Mouse (Mus musculus): Measurements from ENCODE around the gene Hfe.
"Not testable (repeated sequence)": the region's sequence is repeated elsewhere in the genome, so short reads cannot be mapped to it uniquely, and the experiment has no call there.

The Hfe gene

DNA sequence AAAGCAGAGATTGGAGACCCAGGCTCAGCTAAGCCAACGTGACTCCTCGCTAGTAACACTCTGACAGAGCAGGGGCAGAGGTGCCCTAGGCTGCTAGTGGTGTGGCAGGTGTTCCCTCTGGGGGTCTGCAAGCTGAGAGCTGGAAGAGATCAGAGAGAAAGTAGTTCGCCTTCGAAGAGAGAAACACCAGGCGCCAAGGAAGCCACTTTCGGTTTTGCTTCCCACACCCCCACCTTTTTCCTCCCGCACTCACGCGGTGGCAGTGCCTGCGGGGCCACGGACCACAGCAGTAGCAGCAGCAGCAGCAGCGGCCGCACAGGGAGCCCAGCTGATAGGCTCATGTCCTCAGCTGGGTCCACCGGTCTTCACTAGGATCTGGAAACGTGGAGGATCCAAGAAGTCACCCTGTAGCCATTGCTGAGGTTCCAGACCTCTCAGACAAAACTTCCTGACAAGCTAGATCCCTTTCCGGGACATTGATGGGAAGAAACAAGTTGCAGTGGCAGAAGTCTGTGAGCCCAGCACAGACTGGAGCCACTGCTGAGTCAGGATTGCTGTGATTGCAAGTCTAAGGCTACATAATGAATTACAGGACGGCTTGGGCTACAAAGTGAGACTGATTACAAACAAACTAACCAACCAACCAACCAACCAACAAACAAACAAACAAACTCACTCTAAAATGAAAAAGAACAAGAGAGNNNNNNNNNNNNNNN is at the start of gene Hfe:
Hfe (minus strand) TSS at position 481 of the 716 bp plus-strand sequence.
- no peak for DNase-seq (ENCODE audit: low read depth)

- no peak for DNase-seq (ENCODE audit: low read depth)
These were observed 49.2 kb upstream of the Hfe start for GRCm38 (mm10) chr13:23759916-23760239.

DNA sequence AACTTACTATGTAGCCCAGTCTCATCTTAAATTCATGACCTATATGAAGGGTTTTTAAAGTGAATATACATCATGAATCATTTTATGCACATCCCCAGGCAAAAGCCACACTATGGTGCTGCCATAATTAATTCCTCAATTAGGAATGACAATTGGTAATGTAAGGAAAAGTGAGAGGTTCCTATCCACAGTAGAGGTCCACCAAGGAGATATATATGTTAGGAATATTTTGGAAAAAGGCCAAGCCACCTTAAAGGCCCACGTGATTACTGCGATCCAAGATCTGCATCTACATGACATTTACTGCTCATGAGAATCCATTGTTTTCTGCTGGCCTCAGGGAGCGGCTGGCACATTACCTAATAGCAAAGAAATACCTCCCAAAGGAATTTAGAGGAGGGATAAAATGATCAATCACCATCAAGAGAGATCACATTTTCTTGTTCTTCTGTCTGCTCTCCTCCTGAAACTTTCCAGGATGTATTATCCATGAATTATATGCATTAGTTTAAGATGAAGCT is 48.7 kb upstream of the Hfe start:
- no peak for DNase-seq (ENCODE audit: low read depth)

- DNase-seq (ENCODE audit: low read depth) = no peak
These were observed 47.3 kb upstream of the Hfe start for GRCm38 (mm10) chr13:23757921-23758320.

- no peak for DNase-seq (ENCODE audit: low read depth)
These were observed 46.6 kb upstream of the Hfe start for GRCm38 (mm10) chr13:23757211-23757773.

GRCm38 (mm10) chr13:23756790-23757189 is 46.1 kb upstream of the Hfe start, which contains the start of gene Hist1h4b:
Gene Hist1h4b (plus strand): TSS chr13:23757013.
- peak; percentile 88 for DNase-seq (ENCODE audit: low read depth)

- DNase-seq (ENCODE audit: low read depth) = no peak
These were observed 44.3 kb upstream of the Hfe start for GRCm38 (mm10) chr13:23755000-23755399.

DNA sequence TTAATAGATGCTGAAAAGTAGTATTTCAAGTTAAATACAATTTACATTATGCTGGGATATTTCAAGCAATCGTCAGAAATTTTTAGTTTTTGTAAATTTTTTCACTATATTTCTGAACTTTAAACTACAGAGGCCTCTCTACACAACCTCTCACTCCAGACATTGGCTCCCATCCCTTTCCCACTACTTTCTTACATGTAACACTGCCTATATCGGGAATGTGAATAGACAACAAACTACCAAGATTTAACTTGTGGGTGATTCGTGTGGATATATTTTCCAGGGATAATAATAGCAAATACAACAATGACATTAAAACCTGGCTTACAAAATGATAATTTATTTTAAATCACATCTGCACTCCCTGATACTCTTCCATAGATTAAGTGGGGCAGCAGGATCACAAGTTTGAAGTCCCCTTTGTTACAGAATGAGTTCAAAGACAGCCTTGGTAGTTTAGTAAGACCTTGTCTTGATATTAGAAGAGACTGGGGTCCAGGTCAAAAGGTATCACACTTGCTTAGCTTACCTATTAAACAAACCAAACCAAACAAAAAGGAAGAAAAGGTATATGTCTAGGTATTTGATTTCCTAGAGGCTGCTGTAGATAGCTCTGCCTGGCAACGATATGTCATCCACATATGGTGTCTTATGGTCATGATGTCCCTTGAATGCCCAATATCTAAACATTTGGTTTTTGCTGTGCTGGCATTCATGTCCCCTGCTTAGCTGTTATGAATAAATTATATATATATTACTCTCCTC is 42.8 kb upstream of the Hfe start:
- no peak for DNase-seq (ENCODE audit: low read depth)

DNA sequence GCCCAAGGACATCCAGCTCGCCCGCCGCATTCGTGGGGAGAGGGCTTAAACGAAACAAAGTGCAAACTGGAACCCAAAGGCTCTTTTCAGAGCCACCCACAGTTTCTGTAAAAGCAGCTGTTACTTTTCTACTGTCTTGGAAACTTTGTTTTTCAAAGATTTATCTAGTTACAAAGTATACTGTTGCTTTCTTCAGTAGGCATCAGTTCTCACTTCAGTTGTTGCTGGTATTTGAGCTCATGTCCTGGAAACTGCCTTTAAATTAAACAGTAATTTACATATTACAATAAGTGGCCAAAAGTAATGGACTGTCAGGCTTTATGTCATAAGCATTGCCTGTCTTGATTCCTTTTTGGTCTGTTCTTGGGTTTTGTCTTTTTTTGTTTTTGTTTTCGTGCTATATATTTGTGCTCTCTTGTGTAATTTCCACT is 42.1 kb upstream of the Hfe start:
- no peak for DNase-seq (ENCODE audit: low read depth)

GRCm38 (mm10) chr13:23752067-23752741 is 41.5 kb upstream of the Hfe start, which contains the start of gene Hist1h3b:
Gene Hist1h3b (plus strand): TSS chr13:23752267.
- peak; percentile 83 for DNase-seq (ENCODE audit: low read depth)

- DNase-seq (ENCODE audit: low read depth) = no peak
These were observed 40.9 kb upstream of the Hfe start for GRCm38 (mm10) chr13:23751478-23751956.

DNA sequence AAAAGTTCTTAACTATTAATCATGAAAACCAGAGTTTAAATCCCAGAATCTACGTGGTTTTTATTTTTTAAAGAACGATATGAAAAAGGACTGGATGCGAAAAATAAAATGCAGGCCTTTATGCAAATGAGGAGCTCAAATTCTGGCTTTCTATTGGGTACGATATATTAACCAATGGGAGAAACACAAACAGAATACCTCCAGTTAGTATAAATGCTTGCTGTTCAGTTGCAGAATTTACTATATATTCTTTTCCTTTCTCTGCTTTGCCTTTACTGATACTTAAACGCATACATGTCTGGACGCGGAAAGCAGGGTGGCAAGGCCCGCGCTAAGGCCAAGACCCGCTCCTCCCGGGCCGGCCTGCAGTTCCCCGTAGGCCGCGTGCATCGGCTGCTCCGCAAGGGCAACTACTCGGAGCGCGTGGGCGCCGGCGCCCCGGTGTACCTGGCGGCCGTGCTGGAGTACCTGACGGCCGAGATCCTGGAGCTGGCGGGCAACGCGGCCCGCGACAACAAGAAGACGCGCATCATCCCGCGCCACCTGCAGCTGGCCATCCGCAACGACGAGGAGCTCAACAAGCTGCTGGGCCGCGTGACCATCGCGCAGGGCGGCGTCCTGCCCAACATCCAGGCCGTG is 40.3 kb upstream of the Hfe start, which contains the start of gene Hist1h2ab:
Hist1h2ab (plus strand) TSS at position 288 of the 639 bp plus-strand sequence.
- DNase-seq (ENCODE audit: low read depth) = not testable (repeated sequence)

DNA sequence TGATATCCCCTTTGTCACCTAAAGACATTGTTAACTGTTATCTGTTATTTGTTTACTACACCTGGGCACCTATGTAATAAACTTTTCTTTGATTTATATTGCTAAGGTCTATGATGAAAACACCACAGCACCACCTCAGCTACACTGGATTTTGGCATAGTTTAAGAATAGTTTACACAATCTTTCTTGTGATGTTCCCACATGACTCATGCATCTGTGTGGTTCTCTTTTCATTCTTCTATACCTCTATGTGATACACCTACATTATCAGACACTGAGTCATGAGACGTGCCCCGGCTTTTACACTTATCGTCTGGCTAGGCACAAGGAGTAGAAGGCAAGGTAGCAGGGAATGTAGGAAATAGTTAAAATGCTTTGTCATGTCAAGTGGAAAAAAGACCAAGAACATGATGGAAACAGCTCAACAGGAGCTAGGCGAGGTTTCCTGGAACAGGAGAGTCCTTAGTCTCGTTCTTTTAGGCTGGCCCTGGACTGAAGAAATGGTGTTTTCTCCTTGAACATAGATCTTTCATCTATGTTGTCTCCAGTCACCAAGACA is 39.0 kb upstream of the Hfe start:
- DNase-seq (ENCODE audit: low read depth) = no peak

- no peak for DNase-seq (ENCODE audit: low read depth)
These were observed 37.2 kb upstream of the Hfe start for GRCm38 (mm10) chr13:23747892-23748288.

GRCm38 (mm10) chr13:23747081-23747891 is 36.6 kb upstream of the Hfe start:
- DNase-seq (ENCODE audit: low read depth) = no peak

- peak; percentile 86 for DNase-seq (ENCODE audit: low read depth)
These were observed 35.8 kb upstream of the Hfe start, which contains the start of gene Hist1h2bb for GRCm38 (mm10) chr13:23746201-23747080. Gene Hist1h2bb (plus strand): TSS chr13:23746734.

DNA sequence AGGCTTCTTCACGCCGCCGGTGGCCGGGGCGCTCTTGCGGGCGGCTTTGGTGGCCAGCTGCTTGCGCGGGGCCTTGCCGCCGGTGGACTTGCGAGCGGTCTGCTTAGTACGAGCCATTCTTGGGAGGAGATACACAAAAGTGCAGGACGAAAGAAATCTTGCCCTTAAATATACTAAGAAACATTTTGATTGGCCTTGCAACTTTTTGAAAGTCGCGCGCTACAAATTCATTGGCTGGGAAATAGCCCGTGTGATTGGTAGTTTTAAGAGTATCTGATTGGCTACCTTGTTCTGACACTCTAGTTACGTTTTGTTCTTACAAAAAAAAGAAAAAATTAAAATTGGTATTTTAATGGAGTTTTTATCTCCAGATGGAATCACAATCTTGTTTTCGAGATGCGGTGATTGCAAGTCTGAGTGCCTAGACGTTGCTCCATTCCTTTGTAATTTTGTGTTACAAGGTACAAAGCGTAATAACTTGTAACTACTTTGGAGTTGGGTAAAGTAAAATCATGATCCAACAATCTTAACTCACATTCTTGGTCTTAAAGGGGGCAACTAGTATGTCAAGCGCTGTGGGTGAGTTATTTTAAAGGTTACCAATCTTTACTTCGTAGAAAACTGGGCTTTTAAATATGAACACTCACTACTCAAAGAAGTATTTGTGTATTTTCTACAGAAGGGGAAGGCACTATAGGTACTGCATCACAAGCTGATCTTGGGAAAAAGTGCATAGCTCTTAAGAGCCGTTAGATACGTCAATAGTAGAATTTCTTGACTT is 34.9 kb upstream of the Hfe start, which contains the start of gene Hist1h3c:
Hist1h3c (minus strand) TSS at position 222 of the 781 bp plus-strand sequence.
- peak; percentile 80 for DNase-seq (ENCODE audit: low read depth)

All from fibroblast of lung, adult 2 months (primary cell).